Mouse (Mus musculus) embryonic facial prominence, embryonic 15.5 days (tissue): ENCODE results near the gene Lrrc74b. TPM values are rescaled to one million over a fixed set of nuclear protein-coding genes. Genes with fewer than 3 reads are reported as not detected.

ENCODE experiments used
- ATAC-seq: fragments of 200-750 bp; cut with Nextera tagmentation; 2 replicates; pipeline ENCODE4 v1.8.0; 2017; ENCODE audit warnings: low read depth, moderate TSS enrichment; ENCODE audit not compliant: insufficient number of reproducible peaks, low FRiP score, low TSS enrichment
- H3K27ac ChIP-seq: fragments of 300-500 bp; sonication (generic); replicated peaks from 2 replicates; pipeline ENCODE4 v1.5.1; 2015; ENCODE audit warnings: mild to moderate bottlenecking, inconsistent platforms
- H3K27me3 ChIP-seq: fragments of 300-500 bp; sonication (generic); 2 replicates; pipeline ENCODE4 v1.6.1; 2015; ENCODE audit warnings: inconsistent platforms
- H3K36me3 ChIP-seq: fragments of 300-500 bp; sonication (generic); 2 replicates; pipeline ENCODE4 v1.6.1; 2015; ENCODE audit warnings: mild to moderate bottlenecking, inconsistent platforms
- H3K4me1 ChIP-seq: fragments of 300-500 bp; sonication (generic); 2 replicates; pipeline ENCODE4 v1.6.1; 2015; ENCODE audit warnings: inconsistent platforms
- H3K4me2 ChIP-seq: fragments of 300-500 bp; sonication (generic); replicated peaks from 2 replicates; pipeline ENCODE4 v1.6.1; 2015; ENCODE audit warnings: mild to moderate bottlenecking, inconsistent platforms
- H3K4me3 ChIP-seq: fragments of 300-500 bp; sonication (generic); replicated peaks from 2 replicates; pipeline ENCODE4 v1.5.1; 2015; ENCODE audit warnings: mild to moderate bottlenecking, inconsistent platforms
- H3K9ac ChIP-seq: fragments of 300-500 bp; sonication (generic); 2 replicates; pipeline ENCODE4 v1.6.1; 2015; ENCODE audit warnings: inconsistent platforms
- H3K9me3 ChIP-seq: fragments of 300-500 bp; sonication (generic); replicated peaks from 2 replicates; pipeline ENCODE4 v1.6.1; 2016; ENCODE audit warnings: inconsistent platforms
- WGBS: fragments of 180-500 bp; shearing (Covaris S2); methylation state at CpG from one replicate; pipeline ENCODE4 v1.1.7; 2015; 5-methylcytosine and 5-hydroxymethylcytosine counted together
- polyA plus RNA-seq: library from polyadenylated mRNA; unstranded; fragments of >200 nt; fragmentation: Nextera tagmentation; extraction: Ambion mirVana; gene quantifications from 2 replicates; pipeline ENCODE4 v1.2.1, GENCODE M21; 2015

Gene Lrrc74b
- polyA plus RNA-seq, 1 experiment from 2014 or later = 7.8 TPM

DNA sequence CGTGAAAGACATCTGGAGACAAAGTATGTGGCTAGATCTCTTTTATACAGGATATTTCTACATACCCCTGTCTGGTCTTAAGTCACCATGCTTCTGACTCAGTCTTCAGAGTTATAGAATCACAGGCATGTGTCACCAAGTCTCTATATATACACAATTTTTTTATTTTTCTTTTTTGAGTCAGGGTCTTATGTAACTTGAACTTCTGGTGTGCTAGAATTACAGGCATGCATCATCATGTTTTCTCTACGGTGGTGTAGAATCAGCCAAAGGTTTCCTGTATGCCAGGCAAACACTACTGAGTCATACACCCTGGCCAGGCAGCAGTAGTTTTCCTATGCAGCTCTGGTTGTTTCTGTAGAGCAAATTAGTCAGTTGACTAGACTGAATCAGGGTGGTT lies 18.4 kb downstream of the Lrrc74b start:
- H3K27me3 ChIP-seq = peaks cover 4% of the 10 kb centered on the region; the same call in 1 of the 2 replicates
- no peak overlapping the region for H3K4me2 ChIP-seq
- no peak overlapping the region for H3K4me3 ChIP-seq
- no peaks in the 10 kb centered on the region for H3K36me3 ChIP-seq
- no peak overlapping the region for H3K27ac ChIP-seq
- no peaks in the 10 kb centered on the region for H3K4me1 ChIP-seq
- H3K9me3 ChIP-seq = no peaks in the 10 kb centered on the region
- no peak overlapping the region for H3K9ac ChIP-seq
- 55% methylated on average over 2 of the region's 2 CpGs for WGBS
- no peak for ATAC-seq

DNA sequence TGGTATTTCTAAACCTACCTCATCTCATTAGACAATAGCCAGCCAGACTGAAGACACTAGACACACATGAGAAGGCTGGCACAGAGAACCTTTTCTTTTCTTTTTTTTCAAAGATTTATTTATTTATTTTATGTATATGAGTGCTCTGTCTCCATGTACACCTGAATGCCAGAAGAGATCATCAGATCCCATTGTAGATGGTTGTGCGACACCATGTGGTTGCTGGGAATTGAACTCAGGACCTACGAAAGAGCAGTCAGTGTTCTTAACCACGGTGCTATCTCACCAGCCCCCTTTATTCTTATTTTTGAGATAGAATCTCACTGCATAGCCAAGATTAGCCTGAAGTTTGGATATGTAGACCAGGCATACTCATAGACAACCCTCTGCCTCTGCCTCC lies 24.5 kb downstream of the Lrrc74b start:
- WGBS = 89% methylated on average over 3 of the region's 3 CpGs
- Histone ChIP-seq H3K9me3 (no peaks in the 10 kb centered on the region), H3K4me3 (no peak overlapping the region), H3K4me1 (peaks cover 5% of the 10 kb centered on the region), H3K9ac (no peak overlapping the region), H3K36me3 (no peaks in the 10 kb centered on the region), H3K27me3 (peaks cover 4% of the 10 kb centered on the region; the same call in 1 of the 2 replicates), H3K27ac (no peak overlapping the region), H3K4me2 (no peak overlapping the region)
- ATAC-seq = no peak

DNA sequence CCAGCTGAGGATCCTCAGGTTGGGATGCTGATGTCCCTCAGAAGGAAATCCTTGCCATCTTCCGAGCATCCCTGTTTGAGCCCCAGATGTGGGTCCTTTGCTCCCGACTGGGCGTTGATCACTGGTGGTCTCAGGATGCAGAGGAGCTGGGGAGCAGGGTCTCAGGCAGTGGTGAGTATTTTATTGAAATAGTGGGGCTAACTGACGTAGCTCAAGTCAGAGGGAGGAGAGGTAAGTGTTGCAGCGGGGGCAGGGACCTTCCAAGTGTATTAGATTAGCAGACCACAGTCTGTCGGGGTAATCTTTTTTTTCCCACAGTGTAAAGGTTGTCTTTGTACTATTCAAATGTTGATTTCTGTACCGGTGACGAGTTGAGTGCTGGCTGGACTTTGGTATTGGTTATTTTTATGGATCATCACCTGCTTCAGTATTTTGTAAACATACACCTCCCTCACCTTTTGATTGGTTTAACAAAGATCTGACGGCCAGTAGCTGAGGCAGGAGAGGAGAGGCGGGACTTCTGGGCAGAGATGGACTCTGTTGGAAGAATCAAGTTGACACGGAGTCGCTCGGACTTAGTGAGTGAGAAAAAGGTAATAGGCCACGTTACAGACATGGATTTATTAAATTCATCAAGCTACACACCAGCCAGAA lies 28.2 kb downstream of the Lrrc74b start:
- WGBS = 72% methylated on average over 14 of the region's 14 CpGs
- H3K9ac ChIP-seq = no peak overlapping the region

DNA sequence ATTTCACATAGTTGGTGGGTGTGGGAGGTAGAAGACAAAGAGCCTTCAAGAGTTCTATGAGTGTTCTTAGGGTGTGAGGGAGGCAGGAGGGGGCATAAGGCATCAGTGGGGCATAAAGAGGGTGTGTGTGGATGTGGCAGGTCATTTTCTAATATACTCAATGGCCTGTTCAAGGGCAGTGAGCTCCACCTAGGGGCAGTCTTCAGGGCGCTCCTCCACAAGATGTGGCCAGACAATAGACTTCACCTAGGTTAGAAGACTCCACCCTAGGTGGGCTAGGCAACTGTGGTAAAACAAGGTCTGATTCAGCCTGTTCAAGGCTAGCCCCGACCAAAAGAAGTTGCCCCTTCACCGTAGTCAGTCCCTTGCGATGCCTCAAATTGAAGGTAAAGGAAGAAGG lies 28.8 kb downstream of the Lrrc74b start:
- Histone ChIP-seq H3K9ac (no peak overlapping the region), H3K36me3 (peaks cover 21% of the 10 kb centered on the region), H3K27ac (no peak overlapping the region), H3K4me3 (no peak overlapping the region), H3K4me1 (peaks cover 22% of the 10 kb centered on the region), H3K9me3 (no peaks in the 10 kb centered on the region), H3K4me2 (no peak overlapping the region), H3K27me3 (no peaks in the 10 kb centered on the region)
- ATAC-seq = no peak
- 51% methylated on average over 4 of the region's 4 CpGs for WGBS

More for the DNA sequence above, 28.2 kb downstream of the Lrrc74b start:
- Histone ChIP-seq H3K27ac (no peak overlapping the region), H3K4me3 (no peak overlapping the region), H3K36me3 (peaks cover 16% of the 10 kb centered on the region), H3K27me3 (no peaks in the 10 kb centered on the region), H3K4me1 (peaks cover 22% of the 10 kb centered on the region), H3K9me3 (no peaks in the 10 kb centered on the region), H3K4me2 (no peak overlapping the region)
- no peak for ATAC-seq

DNA sequence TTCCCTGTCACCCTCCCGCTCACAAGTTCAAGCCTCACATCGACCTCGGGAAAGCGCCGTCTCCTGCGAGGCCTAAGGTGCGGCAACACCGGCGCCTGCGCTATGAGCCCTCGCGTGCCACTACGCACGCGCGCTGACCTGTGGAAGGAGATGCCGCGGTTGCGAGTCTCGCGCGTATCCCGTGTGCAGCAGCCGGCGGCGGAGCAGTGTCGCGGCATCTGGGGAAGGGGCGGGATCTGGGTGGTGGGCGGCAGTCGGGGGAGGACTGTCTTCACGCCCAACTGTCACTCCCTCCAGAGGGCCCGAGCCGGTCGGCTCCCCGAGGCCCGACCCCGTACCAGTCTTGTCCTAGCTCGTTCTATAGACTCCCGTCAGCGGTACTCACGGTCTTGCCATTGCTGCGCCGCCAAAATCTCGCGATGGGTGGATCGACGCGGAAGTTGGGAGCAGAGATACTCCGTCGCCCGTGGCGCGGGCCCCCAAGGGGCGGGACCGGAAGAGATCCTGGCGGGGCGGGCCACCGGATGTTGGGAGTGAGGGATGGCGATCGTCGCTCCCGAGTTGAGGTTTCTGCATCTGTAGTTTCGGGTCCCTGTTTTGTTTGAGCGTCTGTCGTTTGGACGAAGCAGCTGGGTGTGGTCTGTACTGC lies 30.3 kb downstream of the Lrrc74b start, which contains the start of gene Thap7:
Thap7 (minus strand) TSS at position 497 of the 649 bp plus-strand sequence.
- Histone ChIP-seq H3K9ac (peak within 1 kb of the TSS; percentile 58), H3K27ac (peak within 1 kb of the TSS; percentile 97), H3K4me3 (peak within 1 kb of the TSS; percentile 63), H3K27me3 (no peaks in the 10 kb centered on the region), H3K36me3 (peaks cover 36% of the 10 kb centered on the region), H3K9me3 (no peaks in the 10 kb centered on the region), H3K4me2 (peak within 1 kb of the TSS; percentile 75), H3K4me1 (peaks cover 22% of the 10 kb centered on the region)
- under 1% methylated on average over 67 of the region's 67 CpGs for WGBS
- ATAC-seq = peak; percentile 96

DNA sequence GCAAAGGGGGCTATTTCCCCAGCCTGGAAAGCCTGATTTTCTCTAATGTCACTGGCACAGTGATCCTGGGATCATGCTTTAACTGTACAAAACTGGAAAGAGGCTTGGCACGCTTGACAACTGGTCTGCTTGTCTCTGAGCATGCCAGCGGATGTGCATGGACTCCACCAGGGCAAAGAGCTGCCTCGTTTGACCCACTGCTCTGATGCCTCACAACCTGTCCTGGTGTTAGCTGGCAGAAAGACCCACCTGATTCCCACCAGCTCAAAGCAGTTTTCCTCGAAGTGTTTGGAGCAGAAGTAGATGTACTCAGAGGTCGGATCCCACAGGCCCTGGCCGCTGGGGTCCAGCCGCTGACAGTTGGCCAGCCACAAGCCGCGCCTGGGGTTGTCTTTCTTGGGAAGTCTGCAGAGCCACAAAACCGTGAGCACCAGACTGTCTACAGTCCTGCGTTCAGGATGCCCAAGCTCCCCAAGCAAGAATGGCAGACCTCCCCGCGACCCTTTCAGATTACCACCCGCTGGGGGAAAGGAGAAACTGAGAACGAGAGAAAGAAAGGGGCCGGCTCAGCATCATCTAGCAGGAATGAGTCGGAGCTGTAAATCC lies 31.0 kb downstream of the Lrrc74b start:
- peaks cover 43% of the 10 kb centered on the region for H3K36me3 ChIP-seq
- no peak for ATAC-seq
- 13% methylated on average over 17 of the region's 17 CpGs for WGBS
- H3K4me1 ChIP-seq = peaks cover 22% of the 10 kb centered on the region
- H3K27ac ChIP-seq = peak overlapping the region; percentile 97
- no peaks in the 10 kb centered on the region for H3K9me3 ChIP-seq
- no peaks in the 10 kb centered on the region for H3K27me3 ChIP-seq
- H3K9ac ChIP-seq = peak overlapping the region; percentile 58
- peak overlapping the region; percentile 63 for H3K4me3 ChIP-seq
- H3K4me2 ChIP-seq = peak overlapping the region; percentile 75

DNA sequence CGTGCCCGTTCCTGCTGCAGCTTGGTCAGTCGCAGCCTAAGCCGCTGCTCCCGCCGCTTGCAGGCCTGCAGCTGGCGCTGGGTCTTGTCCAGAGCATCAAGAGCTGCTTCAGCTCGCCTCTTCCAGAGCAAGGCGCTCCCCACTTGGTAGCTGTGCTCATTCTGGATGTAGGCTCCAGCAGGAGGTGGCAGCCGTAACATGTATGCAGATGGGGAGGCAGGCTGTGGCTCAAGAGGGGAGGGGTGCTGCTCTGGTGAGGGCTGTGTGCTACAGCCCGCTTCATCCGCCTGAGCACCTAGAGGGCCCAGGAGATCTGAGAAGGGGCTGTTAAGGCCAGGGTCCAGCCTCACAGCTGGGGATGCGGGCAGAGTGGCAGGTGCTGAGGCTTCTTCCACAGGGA lies 32.8 kb downstream of the Lrrc74b start:
- H3K4me3 ChIP-seq = no peak overlapping the region
- no peak overlapping the region for H3K27ac ChIP-seq
- H3K36me3 ChIP-seq = peaks cover 58% of the 10 kb centered on the region
- H3K27me3 ChIP-seq = no peaks in the 10 kb centered on the region
- H3K9ac ChIP-seq = no peak overlapping the region
- no peak for ATAC-seq
- 85% methylated on average over 13 of the region's 13 CpGs for WGBS
- no peaks in the 10 kb centered on the region for H3K9me3 ChIP-seq
- H3K4me1 ChIP-seq = peaks cover 22% of the 10 kb centered on the region
- H3K4me2 ChIP-seq = no peak overlapping the region

DNA sequence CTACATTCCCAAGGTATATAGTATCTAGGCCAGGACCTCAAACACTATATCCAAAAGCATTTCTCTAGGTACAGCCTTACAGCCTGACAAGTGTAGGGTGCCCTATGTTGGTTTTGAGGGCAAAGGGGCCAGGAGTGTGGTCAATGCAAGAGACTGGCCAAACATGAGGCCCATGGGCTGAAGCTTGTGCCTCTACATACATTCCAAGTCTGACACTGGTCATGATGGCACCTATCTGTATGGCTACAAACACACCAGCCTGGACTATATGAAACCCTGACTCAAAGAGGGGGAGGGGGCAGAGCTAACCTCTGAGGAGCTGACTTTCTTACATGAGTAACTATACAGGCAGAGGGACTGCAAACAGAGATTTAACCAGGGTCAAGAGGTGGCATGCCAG lies 33.4 kb downstream of the Lrrc74b start:
- Histone ChIP-seq H3K9me3 (no peaks in the 10 kb centered on the region), H3K27me3 (no peaks in the 10 kb centered on the region), H3K4me2 (no peak overlapping the region), H3K27ac (no peak overlapping the region), H3K36me3 (peaks cover 64% of the 10 kb centered on the region), H3K4me1 (peaks cover 22% of the 10 kb centered on the region), H3K4me3 (no peak overlapping the region), H3K9ac (no peak overlapping the region)
- no peak for ATAC-seq

DNA sequence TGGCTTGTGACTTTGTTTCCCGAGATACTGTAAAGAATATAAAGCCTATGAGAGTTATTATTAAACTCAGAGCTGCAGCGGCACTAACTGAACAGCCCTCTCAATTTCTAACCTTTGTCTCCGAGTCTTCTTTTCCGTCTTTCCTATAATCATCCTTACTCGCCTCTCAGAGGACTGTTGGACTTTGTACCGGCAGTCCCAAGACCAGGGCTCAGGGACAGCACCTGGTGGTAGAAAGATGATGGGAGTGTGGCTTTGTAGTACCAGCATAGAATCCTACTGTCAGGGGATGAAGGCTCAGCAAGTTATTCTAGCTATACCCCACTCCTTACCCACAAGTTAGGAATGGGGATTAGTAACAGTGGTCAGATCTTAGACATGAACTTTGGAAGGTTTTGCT lies 34.8 kb downstream of the Lrrc74b start:
- 90% methylated on average over 6 of the region's 6 CpGs for WGBS

DNA sequence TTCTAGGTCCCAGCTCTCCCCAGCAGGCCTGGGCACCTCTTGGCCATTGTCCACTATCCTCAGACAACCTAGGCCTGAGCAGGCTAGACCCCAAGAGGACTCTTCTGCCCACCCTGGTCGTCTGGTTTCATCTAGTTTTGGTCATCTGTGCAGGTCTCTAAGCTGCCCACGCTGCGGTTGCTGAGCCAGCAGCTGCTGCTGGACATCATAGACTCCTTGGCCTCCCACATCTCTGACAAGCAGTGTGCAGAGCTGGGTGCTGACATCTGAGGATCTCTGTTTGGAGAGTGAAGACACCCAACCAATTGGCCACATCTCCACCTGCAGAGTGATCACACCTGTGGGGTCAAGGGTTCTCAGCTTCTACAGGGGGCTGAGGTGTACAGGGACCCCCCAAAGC lies 35.5 kb downstream of the Lrrc74b start:
- H3K9ac ChIP-seq = no peak overlapping the region
- H3K4me1 ChIP-seq = peaks cover 14% of the 10 kb centered on the region
- H3K4me3 ChIP-seq = no peak overlapping the region
- peaks cover 85% of the 10 kb centered on the region for H3K36me3 ChIP-seq
- 79% methylated on average over 3 of the region's 3 CpGs for WGBS
- ATAC-seq = no peak
- H3K27me3 ChIP-seq = no peaks in the 10 kb centered on the region
- no peak overlapping the region for H3K4me2 ChIP-seq
- H3K9me3 ChIP-seq = no peaks in the 10 kb centered on the region
- H3K27ac ChIP-seq = no peak overlapping the region

More for the DNA sequence above, 34.8 kb downstream of the Lrrc74b start:
- no peak overlapping the region for H3K9ac ChIP-seq
- H3K36me3 ChIP-seq = peaks cover 78% of the 10 kb centered on the region
- peaks cover 14% of the 10 kb centered on the region for H3K4me1 ChIP-seq
- H3K4me2 ChIP-seq = no peak overlapping the region
- ATAC-seq = no peak
- H3K27me3 ChIP-seq = no peaks in the 10 kb centered on the region
- H3K27ac ChIP-seq = no peak overlapping the region
- H3K9me3 ChIP-seq = no peaks in the 10 kb centered on the region
- no peak overlapping the region for H3K4me3 ChIP-seq

DNA sequence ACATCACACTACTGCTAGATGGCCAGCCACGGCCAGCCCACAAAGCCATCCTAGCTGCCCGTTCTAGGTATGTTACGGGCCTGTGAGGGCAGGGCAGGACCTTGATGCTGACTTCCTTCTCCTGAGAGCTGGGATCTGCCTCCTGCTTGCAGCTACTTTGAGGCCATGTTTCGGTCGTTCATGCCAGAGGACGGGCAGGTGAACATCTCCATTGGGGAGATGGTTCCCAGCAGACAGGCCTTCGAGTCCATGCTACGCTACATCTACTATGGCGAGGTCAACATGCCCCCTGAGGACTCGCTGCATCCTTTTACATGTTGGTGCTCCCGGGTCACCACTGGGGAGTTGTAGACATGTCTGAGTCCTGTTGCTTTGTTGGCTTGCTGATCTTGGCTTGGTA lies 36.9 kb downstream of the Lrrc74b start:
- Histone ChIP-seq H3K4me2 (no peak overlapping the region), H3K9me3 (no peaks in the 10 kb centered on the region), H3K4me3 (no peak overlapping the region), H3K27me3 (no peaks in the 10 kb centered on the region), H3K36me3 (peaks cover 97% of the 10 kb centered on the region), H3K4me1 (0 out of 2 replicates have a peak, but pooled peaks cover 4% of the 10 kb centered on the region), H3K27ac (no peak overlapping the region), H3K9ac (no peak overlapping the region)
- ATAC-seq = no peak
- WGBS = 86% methylated on average over 11 of the region's 11 CpGs
